Mouse (Mus musculus): ENCODE data around the gene Zfp697. TPM values are rescaled to one million over a fixed set of nuclear protein-coding genes. Genes with fewer than 3 reads are reported as not detected.
"Not testable (repeated sequence)": the region's sequence is repeated elsewhere in the genome, so short reads cannot be mapped to it uniquely, and the experiment has no call there.

Zfp697 gene
- polyA plus RNA-seq, 1 experiment from 2014 or later: 3.9 TPM

GRCm38 (mm10) chr3:98378267-98378666 is 4.0 kb upstream of the Zfp697 start:
- Histone ChIP-seq H3K27ac (no peak overlapping the region), H3K9me3 (replicated peaks) (no peaks in the 10 kb centered on the region), H3K4me3 (no peak overlapping the region), H3K4me2 (no peak overlapping the region), H3K4me1 (no peaks in the 10 kb centered on the region), H3K27me3 (replicated peaks) (peaks cover 27% of the 10 kb centered on the region), H3K9ac (no peak overlapping the region), H3K36me3 (no peaks in the 10 kb centered on the region)
- ATAC-seq: no peak
- WGBS (ENCODE audit: insufficient replicate concordance): 70% methylated on average over 4 of the region's 4 CpGs

GRCm38 (mm10) chr3:98379236-98379635 is 3.0 kb upstream of the Zfp697 start:
- Histone ChIP-seq H3K27ac (no peak overlapping the region), H3K4me3 (no peak overlapping the region), H3K36me3 (no peaks in the 10 kb centered on the region), H3K4me2 (no peak overlapping the region), H3K9ac (no peak overlapping the region), H3K27me3 (replicated peaks) (peaks cover 37% of the 10 kb centered on the region), H3K9me3 (replicated peaks) (no peaks in the 10 kb centered on the region), H3K4me1 (no peaks in the 10 kb centered on the region)
- no peak for ATAC-seq
- WGBS (ENCODE audit: insufficient replicate concordance): 47% methylated on average over 7 of the region's 7 CpGs

- Histone ChIP-seq H3K4me1 (no peaks in the 10 kb centered on the region), H3K27me3 (replicated peaks) (peaks cover 41% of the 10 kb centered on the region), H3K4me3 (peak overlapping the region; percentile 57), H3K4me2 (peak overlapping the region; percentile 58), H3K9ac (peak overlapping the region; percentile 66), H3K27ac (no peak overlapping the region), H3K36me3 (no peaks in the 10 kb centered on the region), H3K9me3 (replicated peaks) (no peaks in the 10 kb centered on the region)
- ATAC-seq: 0 out of 2 replicates have a peak, but pooled peaks have one; percentile 14
- WGBS (ENCODE audit: insufficient replicate concordance): 5% methylated on average over 17 of the region's 17 CpGs
Observed at GRCm38 (mm10) chr3:98381677-98382245, 500 bp upstream of the Zfp697 start.

- H3K9me3 ChIP-seq (replicated peaks): no peaks in the 10 kb centered on the region
- peaks cover 41% of the 10 kb centered on the region for H3K27me3 ChIP-seq (replicated peaks)
- H3K36me3 ChIP-seq: no peaks in the 10 kb centered on the region
- peak overlapping the region; percentile 66 for H3K9ac ChIP-seq
- H3K27ac ChIP-seq: no peak overlapping the region
- H3K4me1 ChIP-seq: no peaks in the 10 kb centered on the region
- ATAC-seq: no peak; the same call in 1 of the 2 replicates
- WGBS (ENCODE audit: insufficient replicate concordance): 8% methylated on average over 21 of the region's 21 CpGs
- peak overlapping the region; percentile 58 for H3K4me2 ChIP-seq
- H3K4me3 ChIP-seq: peak overlapping the region; percentile 57
Observed at GRCm38 (mm10) chr3:98383024-98383790, 946 bp downstream of the Zfp697 start.

GRCm38 (mm10) chr3:98387086-98387485 is 4.8 kb downstream of the Zfp697 start:
- no peaks in the 10 kb centered on the region for H3K9me3 ChIP-seq (replicated peaks)
- 63% methylated on average over 4 of the region's 4 CpGs for WGBS (ENCODE audit: insufficient replicate concordance)
- no peak for ATAC-seq
- H3K9ac ChIP-seq: no peak overlapping the region
- H3K27ac ChIP-seq: no peak overlapping the region
- H3K36me3 ChIP-seq: no peaks in the 10 kb centered on the region
- no peak overlapping the region for H3K4me2 ChIP-seq
- H3K27me3 ChIP-seq (replicated peaks): peaks cover 26% of the 10 kb centered on the region
- H3K4me3 ChIP-seq: no peak overlapping the region
- H3K4me1 ChIP-seq: no peaks in the 10 kb centered on the region

- 70% methylated on average over 7 of the region's 7 CpGs for WGBS (ENCODE audit: insufficient replicate concordance)
- Histone ChIP-seq H3K4me3 (no peak overlapping the region), H3K9ac (no peak overlapping the region), H3K27me3 (replicated peaks) (peaks cover 20% of the 10 kb centered on the region), H3K4me1 (no peaks in the 10 kb centered on the region), H3K9me3 (replicated peaks) (no peaks in the 10 kb centered on the region), H3K4me2 (no peak overlapping the region), H3K27ac (no peak overlapping the region), H3K36me3 (no peaks in the 10 kb centered on the region)
- no peak for ATAC-seq
Observed at GRCm38 (mm10) chr3:98387756-98388155, 5.5 kb downstream of the Zfp697 start.

GRCm38 (mm10) chr3:98389305-98389704 is 7.0 kb downstream of the Zfp697 start:
- Histone ChIP-seq H3K27ac (no peak overlapping the region), H3K9ac (no peak overlapping the region), H3K4me3 (no peak overlapping the region), H3K9me3 (replicated peaks) (no peaks in the 10 kb centered on the region), H3K4me1 (no peaks in the 10 kb centered on the region), H3K36me3 (no peaks in the 10 kb centered on the region), H3K27me3 (replicated peaks) (peaks cover 4% of the 10 kb centered on the region; the same call in 1 of the 2 replicates), H3K4me2 (no peak overlapping the region)
- WGBS (ENCODE audit: insufficient replicate concordance): 56% methylated on average over 3 of the region's 3 CpGs
- ATAC-seq: no peak

- H3K4me2 ChIP-seq; H3K27ac ChIP-seq; H3K9me3 ChIP-seq (replicated peaks); H3K36me3 ChIP-seq; H3K4me3 ChIP-seq; H3K9ac ChIP-seq; H3K27me3 ChIP-seq (replicated peaks); H3K4me1 ChIP-seq; ATAC-seq: not testable (repeated sequence)
- 82% methylated on average over 9 of the region's 9 CpGs for WGBS (ENCODE audit: insufficient replicate concordance)
Observed at GRCm38 (mm10) chr3:98404268-98404895, 22.1 kb downstream of the Zfp697 start.

- H3K9ac ChIP-seq; ATAC-seq; H3K4me2 ChIP-seq; H3K4me1 ChIP-seq; H3K9me3 ChIP-seq (replicated peaks); H3K27me3 ChIP-seq (replicated peaks); H3K4me3 ChIP-seq; H3K27ac ChIP-seq; H3K36me3 ChIP-seq: not testable (repeated sequence)
- 74% methylated on average over 6 of the region's 6 CpGs for WGBS (ENCODE audit: insufficient replicate concordance)
Observed at GRCm38 (mm10) chr3:98405877-98406276, 23.6 kb downstream of the Zfp697 start.

- not testable (repeated sequence) for H3K4me2 ChIP-seq; H3K9ac ChIP-seq; H3K9me3 ChIP-seq (replicated peaks); H3K36me3 ChIP-seq; H3K4me3 ChIP-seq; H3K27ac ChIP-seq; H3K4me1 ChIP-seq; H3K27me3 ChIP-seq (replicated peaks); ATAC-seq
- WGBS (ENCODE audit: insufficient replicate concordance): 63% methylated on average over 12 of the region's 12 CpGs
Observed at GRCm38 (mm10) chr3:98406569-98407144, 24.4 kb downstream of the Zfp697 start.

GRCm38 (mm10) chr3:98407261-98407780 is 25.1 kb downstream of the Zfp697 start:
- 54% methylated on average over 5 of the region's 5 CpGs for WGBS (ENCODE audit: insufficient replicate concordance)

More at GRCm38 (mm10) chr3:98407261-98407780, 25.1 kb downstream of the Zfp697 start:
- ATAC-seq: peak; percentile 38; the same call in 1 of the 2 replicates
- not testable (repeated sequence) for H3K9me3 ChIP-seq (replicated peaks); H3K27ac ChIP-seq; H3K4me1 ChIP-seq; H3K9ac ChIP-seq; H3K27me3 ChIP-seq (replicated peaks); H3K4me3 ChIP-seq; H3K36me3 ChIP-seq; H3K4me2 ChIP-seq

All from liver, embryonic 12.5 days (tissue).